Mouse (Mus musculus): ENCODE results near the gene Dhx8. TPM values are rescaled to one million over a fixed set of nuclear protein-coding genes. Genes with fewer than 3 reads are reported as not detected.

Dhx8 gene
- total RNA-seq, 2 experiments from 2014 or later = 34.6 to 34.9 TPM

Other genes starting within 250 kb of the Dhx8 start
- gene Brca1, start 181.0 kb upstream of the Dhx8 start, total RNA-seq (2021) = 1 to 10 TPM; 1.4 to 2.0 TPM
- gene Nbr1, start 180.8 kb upstream of the Dhx8 start, total RNA-seq (2021) = 100 to 1,000 TPM; 115 to 116 TPM
- gene Tmem106a, start 150.7 kb upstream of the Dhx8 start, total RNA-seq (2021) = 1 to 10 TPM; 1.3 to 2.0 TPM
- gene Gm11634, start 133.7 kb upstream of the Dhx8 start, total RNA-seq (2021) = not detected
- gene Rdm1, start 105.7 kb upstream of the Dhx8 start, total RNA-seq (2021) = 1 to 10 TPM; 4.3 to 4.9 TPM
- gene Arl4d, start 67.4 kb upstream of the Dhx8 start, total RNA-seq (2021) = 10 to 100 TPM; 23.2 to 39.8 TPM
- gene Etv4, start 52.5 kb downstream of the Dhx8 start, total RNA-seq (2021) = 10 to 100 TPM; 18.5 to 19.3 TPM
- 1 to 10 TPM; 2.1 to 2.4 TPM for gene Meox1, start 161.5 kb downstream of the Dhx8 start, total RNA-seq (2021)
- gene Sost, start 234.1 kb downstream of the Dhx8 start, total RNA-seq (2021) = not detected

Measured in left cerebral cortex, postnatal 14 days (tissue).